Mouse (Mus musculus) liver, embryonic 14.5 days (tissue): ENCODE data around the gene Lonrf2. TPM values are rescaled to one million over a fixed set of nuclear protein-coding genes. Genes with fewer than 3 reads are reported as not detected.

Experiments
- ATAC-seq: fragments of 200-750 bp; cut with Nextera tagmentation; 2 replicates; pipeline ENCODE4 v1.8.0; 2017; ENCODE audit warnings: moderate number of reproducible peaks, mild to moderate bottlenecking, moderate library complexity; ENCODE audit not compliant: insufficient read depth
- DNase-seq, 3 experiments: peaks; one replicate each; pipeline ENCODE4 v3.0.0-alpha.2; 2012 to 2013; ENCODE audit warnings: low read depth in 3 of 3, low spot score in 3 of 3
- H3K27ac ChIP-seq: fragments of 300-500 bp; sonication (generic); 2 replicates; pipeline ENCODE4 v1.5.1; 2014; ENCODE audit warnings: moderate library complexity, mild to moderate bottlenecking, control low read depth, inconsistent platforms
- H3K27me3 ChIP-seq: fragments of 300-500 bp; sonication (generic); 2 replicates; pipeline ENCODE4 v1.6.1; 2014; ENCODE audit warnings: mild to moderate bottlenecking, low read length, moderate library complexity; ENCODE audit not compliant: control insufficient read depth, insufficient read depth
- H3K36me3 ChIP-seq: fragments of 300-500 bp; sonication (generic); replicated peaks from 2 replicates; pipeline ENCODE4 v1.6.1; 2014; ENCODE audit warnings: low read depth; ENCODE audit not compliant: control insufficient read depth, insufficient read depth
- H3K4me1 ChIP-seq, 2 experiments: fragments of 200-500 bp in 1 of 2; fragments of 300-500 bp in 1 of 2; sonication (generic) in 1 of 2; replicated peaks; 2 replicates each; pipeline ENCODE4 v1.6.1; 2012 to 2014; ENCODE audit warnings: antibody characterized with exemption in 1 of 2, inconsistent platforms in 1 of 2, low read length in 1 of 2; ENCODE audit not compliant: control insufficient read depth in 2 of 2, insufficient read depth in 2 of 2
- H3K4me2 ChIP-seq: fragments of 300-500 bp; sonication (generic); 2 replicates; pipeline ENCODE4 v1.6.1; 2014; ENCODE audit warnings: low read depth, mild to moderate bottlenecking, control low read depth, moderate library complexity
- H3K4me3 ChIP-seq, 2 experiments: fragments of 200-500 bp in 1 of 2; fragments of 300-500 bp in 1 of 2; sonication (generic) in 1 of 2; 2 replicates each; pipeline ENCODE4 v1.5.1; 2012 to 2014; ENCODE audit warnings: low read depth in 2 of 2, low read length in 2 of 2, mild to moderate bottlenecking in 2 of 2, control low read depth in 1 of 2, inconsistent platforms in 1 of 2, moderate library complexity in 1 of 2; ENCODE audit not compliant: insufficient read depth in 1 of 2
- H3K9ac ChIP-seq: fragments of 300-500 bp; sonication (generic); replicated peaks from 2 replicates; pipeline ENCODE4 v1.6.1; 2014; ENCODE audit warnings: mild to moderate bottlenecking, control low read depth, moderate library complexity
- H3K9me3 ChIP-seq: fragments of 300-500 bp; sonication (generic); 2 replicates; pipeline ENCODE4 v1.6.1; 2016; ENCODE audit warnings: low read length, mixed read lengths; ENCODE audit not compliant: control insufficient read depth
- CTCF ChIP-seq: IDR thresholded peaks from 2 replicates; pipeline ENCODE4 v1.5.1; 2016; ENCODE audit warnings: antibody characterized with exemption, low read depth, control low read depth
- EP300 ChIP-seq: IDR thresholded peaks from 2 replicates; pipeline ENCODE4 v1.6.1; 2016; ENCODE audit warnings: antibody characterized with exemption, low read depth
- WGBS: fragments of 180-500 bp; shearing (Covaris S2); extraction: QIAGEN DNeasy Blood & Tissue Kit; methylation state at CpG from one replicate; pipeline ENCODE4 v1.1.7; 2014; ENCODE audit not compliant: insufficient replicate concordance; 5-methylcytosine and 5-hydroxymethylcytosine counted together
- polyA plus RNA-seq, 2 experiments: library from polyadenylated mRNA; depleted of rRNA in 1 of 2; stranded (reverse) in 1 of 2; unstranded in 1 of 2; fragments of >200 nt; fragmentation: Nextera tagmentation in 1 of 2; extraction: Ambion mirVana in 1 of 2; gene quantifications; 2 replicates each; pipeline versions ENCODE4 v1.2.1 to v1.2.3; 2012 to 2014

Lonrf2 gene
- polyA plus RNA-seq, 2 experiments = 0.13 TPM; not detected in 1

DNA sequence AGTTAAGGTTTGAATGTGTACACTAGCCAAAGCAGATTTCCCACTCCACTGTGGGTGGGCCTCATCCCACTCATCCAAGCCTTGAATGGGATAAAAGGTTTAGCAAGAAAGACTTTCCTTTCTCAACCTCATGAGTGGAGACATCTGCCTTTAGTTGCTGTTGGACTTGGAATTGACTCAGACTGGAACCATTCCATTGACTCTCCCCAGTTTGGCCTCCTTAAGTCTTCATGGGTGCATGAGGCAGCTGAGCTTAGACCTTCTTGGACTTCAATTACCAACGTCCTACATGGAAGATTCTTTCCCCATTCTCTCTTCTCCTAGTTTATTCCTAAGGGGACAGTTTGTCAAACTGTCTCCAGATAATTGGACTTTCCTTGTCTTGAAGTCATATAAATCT is 92.6 kb downstream of the Lonrf2 start:
- no peak for DNase-seq
- 30% methylated on average over 1 of the region's 1 CpGs for WGBS

More for the DNA sequence above, 92.6 kb downstream of the Lonrf2 start:
- H3K27me3 ChIP-seq = no peaks in the 10 kb centered on the region
- no peak overlapping the region for H3K4me3 ChIP-seq
- H3K9me3 ChIP-seq = no peaks in the 10 kb centered on the region
- no peak overlapping the region for H3K4me2 ChIP-seq
- no peaks in the 10 kb centered on the region for H3K4me1 ChIP-seq
- ATAC-seq = no peak
- no peaks in the 10 kb centered on the region for H3K36me3 ChIP-seq
- TF ChIP-seq EP300 (no peak), CTCF (no peak)
- H3K27ac ChIP-seq = no peak overlapping the region
- no peak overlapping the region for H3K9ac ChIP-seq

Other genes with a start within 250 kb of the Lonrf2 start
- 0.22 and 0.34 TPM in 2 replicates for gene Aff3, start 171.8 kb downstream of the Lonrf2 start, polyA plus RNA-seq (2012; rRNA removed)
- gene Aff3, start 171.8 kb downstream of the Lonrf2 start, polyA plus RNA-seq (2014; fragmentation: Nextera tagmentation; extraction: Ambion mirVana) = 0.18 and 0.47 TPM in 2 replicates
- 0.06 and 0.07 TPM in 2 replicates for gene Chst10, start 61.5 kb upstream of the Lonrf2 start, polyA plus RNA-seq (2012; rRNA removed)
- gene Chst10, start 61.5 kb upstream of the Lonrf2 start, polyA plus RNA-seq (2014; fragmentation: Nextera tagmentation; extraction: Ambion mirVana) = 0.09 and 0.11 TPM in 2 replicates
- gene Nms, start 102.4 kb upstream of the Lonrf2 start, polyA plus RNA-seq (2012; rRNA removed) = not detected in 2 replicates
- gene Nms, start 102.4 kb upstream of the Lonrf2 start, polyA plus RNA-seq (2014; fragmentation: Nextera tagmentation; extraction: Ambion mirVana) = not detected in 2 replicates
- 11.6 and 24.1 TPM in 2 replicates for gene Pdcl3, start 148.9 kb upstream of the Lonrf2 start, polyA plus RNA-seq (2012; rRNA removed)
- 30.6 and 36.3 TPM in 2 replicates for gene Pdcl3, start 148.9 kb upstream of the Lonrf2 start, polyA plus RNA-seq (2014; fragmentation: Nextera tagmentation; extraction: Ambion mirVana)